Mouse (Mus musculus): ENCODE measurements around the gene Sfi1.
"Not testable (repeated sequence)": the region's sequence is repeated elsewhere in the genome, so short reads cannot be mapped to it uniquely, and the experiment has no call there.

GRCm38 (mm10) chr11:3200636-3201035 is 7.4 kb upstream of the Sfi1 start:
- TF ChIP-seq POLR2A (IDR thresholded peaks at IDR 0.05; ENCODE audit: insufficient read depth, low read depth, low read length); EP300 (IDR thresholded peaks at IDR 0.05; ENCODE audit: insufficient read depth, low read depth, low read length); CTCF (IDR thresholded peaks at IDR 0.05): not testable (repeated sequence)

Data from heart, adult 2 months (tissue).